Mouse (Mus musculus) gastrocnemius, postnatal 36 days (tissue): ENCODE results near the gene Slc37a1. TPM values are rescaled to one million over a fixed set of nuclear protein-coding genes. Genes with fewer than 3 reads are reported as not detected.
"Not testable (repeated sequence)": the region's sequence is repeated elsewhere in the genome, so short reads cannot be mapped to it uniquely, and the experiment has no call there.

ENCODE experiments used
- DNase-seq, 2 experiments: peaks; one replicate each; pipeline ENCODE4 v3.0.0; 2022
- intact Hi-C: fragments of 180-260 bp; cut with DNase I; formaldehyde crosslinking; loops from one replicate; pipeline ENCODE4 v1.15.1; 2025
- total RNA-seq, 2 experiments: library from RNA; stranded (reverse); gene quantifications; 2 replicates each; pipeline ENCODE4 v1.2.3; 2021

Slc37a1 gene
- total RNA-seq, 2 experiments from 2014 or later = 3.3 to 3.6 TPM

- no peak for DNase-seq
- intact Hi-C loops = no loop called here
These were observed 48.9 kb downstream of the Slc37a1 start for GRCm38 (mm10) chr17:31335344-31336080.

- DNase-seq = no peak
- intact Hi-C loops = loop anchor here (10.0 kb wide), 1 partner anchor 205 kb away; no protein-coding TSS in a partner anchor
These were observed 53.2 kb downstream of the Slc37a1 start for GRCm38 (mm10) chr17:31339769-31340168.

GRCm38 (mm10) chr17:31342191-31342590 lies 55.6 kb downstream of the Slc37a1 start:
- intact Hi-C loops = loop anchor here (10.0 kb wide), 1 partner anchor 207 kb away; no protein-coding TSS in a partner anchor
- DNase-seq = no peak

DNA sequence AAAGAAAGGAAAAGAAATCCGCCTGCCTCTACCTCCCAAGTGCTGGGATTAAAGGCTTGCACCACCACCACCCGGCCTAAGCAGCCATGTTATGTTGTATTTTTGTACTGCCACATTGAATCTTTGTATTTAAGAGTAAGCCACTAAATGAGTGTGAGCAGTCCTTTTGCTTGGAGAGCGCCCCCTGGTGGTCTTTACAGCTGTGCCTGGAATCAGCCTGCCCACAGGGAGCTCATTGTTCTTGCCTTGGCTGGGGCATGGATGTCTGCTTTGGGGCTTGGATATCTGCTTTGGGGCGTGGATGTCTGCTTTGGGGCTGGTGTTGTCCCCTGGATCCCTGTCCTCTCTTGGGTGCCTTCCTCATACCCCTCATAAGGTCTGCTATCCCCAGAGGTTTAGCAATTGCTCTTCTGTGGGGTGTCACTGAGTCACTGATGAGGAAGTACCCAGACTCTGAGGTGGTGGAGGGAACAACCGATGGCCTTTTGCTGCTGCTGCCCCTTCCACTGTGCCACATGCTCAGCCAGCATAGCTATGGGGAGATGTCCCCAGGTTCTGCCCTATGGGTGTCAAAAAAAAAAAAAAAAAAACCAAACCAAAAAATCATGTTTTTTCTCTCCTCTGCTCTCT lies 57.7 kb downstream of the Slc37a1 start:
- DNase-seq = peak; percentile 57 to 70
- intact Hi-C loops = loop anchor here (10.0 kb wide), 1 partner anchor 209 kb away; no protein-coding TSS in a partner anchor

DNA sequence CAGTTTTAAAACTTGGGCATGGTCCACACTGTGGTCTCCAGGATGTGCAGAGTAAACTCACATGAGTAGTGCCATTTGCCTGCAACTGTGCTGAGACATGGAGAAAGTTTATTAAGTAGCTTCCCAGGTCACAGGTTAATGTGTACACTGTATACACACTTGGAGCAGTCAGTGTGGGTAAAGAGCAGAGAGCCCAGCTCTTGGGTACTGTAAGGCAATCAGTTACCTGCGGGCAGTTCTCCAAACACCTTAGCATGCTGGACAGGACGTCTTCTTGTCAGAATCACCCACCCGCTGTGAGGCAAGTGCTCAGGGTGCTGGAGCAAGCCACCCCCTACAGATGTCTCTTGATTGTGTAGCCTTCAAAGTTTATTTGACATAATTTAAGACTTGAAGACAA lies 58.2 kb downstream of the Slc37a1 start:
- intact Hi-C loops = loop anchor here (10.0 kb wide), 1 partner anchor 210 kb away; no protein-coding TSS in a partner anchor
- no peak for DNase-seq

DNA sequence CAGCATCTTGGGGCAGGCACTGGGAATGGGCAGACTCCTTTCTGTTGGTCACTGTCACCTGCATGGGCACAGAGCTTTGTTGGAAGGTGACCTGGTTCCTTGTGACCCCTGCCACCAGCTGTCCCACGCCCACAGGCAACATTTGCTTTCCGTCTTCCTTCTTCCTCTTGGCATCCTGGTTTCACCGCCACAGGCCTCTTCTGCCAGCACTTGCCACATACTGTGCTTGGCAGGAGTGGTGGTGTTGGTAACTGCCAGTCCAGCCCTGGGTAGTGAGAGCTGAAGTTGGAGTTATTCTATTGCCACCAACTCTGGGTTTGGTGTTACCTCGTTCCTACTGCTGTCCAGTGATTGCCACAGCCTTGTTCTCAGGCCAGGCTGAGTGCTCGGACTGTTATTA lies 61.5 kb downstream of the Slc37a1 start:
- no peak for DNase-seq
- intact Hi-C loops = loop anchor here (10.0 kb wide), 1 partner anchor 213 kb away; no protein-coding TSS in a partner anchor

DNA sequence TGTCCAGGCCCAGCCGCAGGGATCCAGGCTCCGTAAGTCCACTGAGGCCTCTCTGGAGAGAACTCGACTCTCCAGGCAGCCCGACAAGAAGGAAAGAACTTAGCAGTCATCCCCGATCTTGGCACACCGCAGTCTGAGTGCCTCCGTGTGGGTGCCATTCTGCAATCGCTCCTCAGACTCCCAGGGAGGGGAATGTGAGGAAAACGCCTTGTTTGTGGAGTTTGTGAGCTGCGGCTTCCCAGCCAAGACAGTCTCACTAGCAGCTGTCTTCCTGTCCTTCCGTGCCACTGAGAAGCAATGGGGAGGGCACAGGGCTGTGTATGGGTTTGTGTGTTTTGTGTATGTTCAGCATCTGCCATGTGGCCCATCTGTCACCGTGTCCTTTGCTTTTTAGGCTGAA lies 62.8 kb downstream of the Slc37a1 start:
- intact Hi-C loops = loop anchor here (10.0 kb wide), 1 partner anchor 215 kb away; no protein-coding TSS in a partner anchor
- no peak for DNase-seq

DNA sequence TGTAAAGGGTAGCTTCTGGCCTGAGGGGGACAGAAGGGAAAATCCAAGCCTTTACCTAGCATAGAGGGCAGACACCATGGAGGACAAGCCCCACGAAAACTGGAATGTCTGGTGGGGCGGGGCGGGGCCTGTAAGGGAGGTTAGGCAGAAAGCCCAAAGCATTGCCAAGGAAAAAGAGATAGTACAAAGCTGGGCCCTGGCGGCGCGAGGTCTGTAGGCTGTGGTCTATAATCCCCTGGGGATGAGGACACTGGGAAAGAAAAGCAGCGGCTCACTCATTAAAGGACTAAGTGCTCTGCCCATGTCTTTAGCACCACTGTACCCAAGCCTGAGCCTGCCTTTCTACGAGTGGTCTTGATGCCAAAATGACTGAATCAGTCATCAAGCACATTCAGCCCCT lies 65.4 kb downstream of the Slc37a1 start:
- intact Hi-C loops = no loop called here
- no peak for DNase-seq

GRCm38 (mm10) chr17:31353255-31353654 lies 66.7 kb downstream of the Slc37a1 start:
- intact Hi-C loops = no loop called here

GRCm38 (mm10) chr17:31354684-31355083 lies 68.1 kb downstream of the Slc37a1 start:
- intact Hi-C loops, DNase-seq: not testable (repeated sequence)

More at GRCm38 (mm10) chr17:31353255-31353654, 66.7 kb downstream of the Slc37a1 start:
- no peak for DNase-seq

DNA sequence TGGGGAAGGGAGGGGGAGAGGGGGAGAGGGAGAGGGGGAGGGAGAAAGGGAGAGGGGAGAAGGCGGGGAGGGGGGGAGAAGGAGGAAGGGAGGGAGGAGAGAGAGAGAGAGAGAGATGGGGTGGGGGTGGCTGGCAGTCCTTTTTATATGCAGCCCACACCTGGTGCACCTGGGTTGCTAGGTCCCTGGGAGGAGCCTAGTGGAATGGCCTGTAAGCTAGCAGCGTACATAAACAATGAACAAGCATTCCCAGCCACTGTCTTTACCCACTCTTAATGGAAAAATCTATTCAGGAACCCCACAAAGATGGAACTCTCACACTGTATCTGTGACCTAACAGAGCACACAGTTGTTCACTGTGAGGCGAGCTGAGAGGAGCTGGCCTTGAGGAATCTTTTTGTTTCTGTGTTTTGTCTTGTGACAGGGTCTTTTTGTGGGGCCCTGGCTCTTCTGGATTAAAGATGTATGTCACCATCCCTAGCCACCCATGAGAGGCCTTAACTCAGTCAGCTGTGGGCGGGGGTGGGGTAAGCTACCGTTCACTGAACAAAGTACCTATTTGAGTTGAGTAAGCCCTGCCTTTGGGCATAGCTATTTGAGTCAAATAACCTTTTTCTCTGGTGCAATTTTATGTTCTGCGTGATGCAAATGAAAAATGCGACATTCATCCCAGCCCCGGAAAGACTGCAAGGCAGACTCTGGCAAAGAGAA lies 69.4 kb downstream of the Slc37a1 start:
- DNase-seq = no peak
- intact Hi-C loops = no loop called here

DNA sequence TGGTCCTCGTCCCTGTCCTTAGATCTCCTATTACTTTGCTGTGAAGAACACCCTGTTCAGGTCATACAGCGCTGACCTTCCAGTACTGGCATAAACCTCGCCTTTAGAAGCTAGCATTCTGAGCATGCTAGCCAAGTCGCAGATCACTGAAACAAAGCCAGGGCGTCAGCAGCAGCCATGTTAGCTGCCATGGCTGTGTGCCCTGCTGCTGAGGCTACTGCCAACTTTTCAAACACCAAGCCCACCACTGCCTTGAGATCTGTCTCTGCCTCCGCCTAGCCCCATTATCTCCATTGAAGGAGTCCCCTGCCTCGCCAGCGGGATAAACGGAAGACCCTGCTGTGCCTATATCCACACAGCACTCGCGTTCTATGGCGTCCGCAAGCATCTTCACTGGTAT lies 74.0 kb downstream of the Slc37a1 start:
- DNase-seq = no peak
- intact Hi-C loops = no loop called here

DNA sequence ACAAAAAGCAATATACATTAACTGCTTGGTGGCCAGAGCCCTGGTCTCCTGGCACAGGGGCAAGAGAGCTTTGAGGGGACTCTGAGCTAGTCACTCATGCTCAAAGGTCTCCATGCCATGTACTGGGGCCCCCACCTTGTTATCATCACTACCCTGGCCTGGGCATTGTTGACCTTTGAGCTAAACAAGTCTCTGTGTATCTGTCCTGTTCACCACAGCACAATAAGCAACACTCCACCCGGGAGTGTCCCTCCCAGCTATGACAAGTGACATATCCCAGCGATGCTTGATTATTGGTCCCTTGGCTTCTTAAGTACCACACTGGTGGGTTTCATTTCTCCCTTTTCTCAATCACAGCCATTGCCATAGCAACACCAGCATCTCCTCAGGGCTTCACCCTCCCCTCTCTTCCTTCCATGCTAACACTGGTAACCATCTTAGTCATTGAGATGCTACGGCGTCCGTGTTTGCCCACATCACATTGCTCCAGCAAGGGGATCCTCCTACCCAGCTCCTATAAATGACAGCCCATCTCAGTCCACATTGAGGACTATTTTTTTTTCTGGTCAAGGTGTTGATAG lies 79.1 kb downstream of the Slc37a1 start:
- intact Hi-C loops = no loop called here
- DNase-seq = no peak

- intact Hi-C loops = no loop called here
- DNase-seq = no peak
These were observed 83.6 kb downstream of the Slc37a1 start for GRCm38 (mm10) chr17:31370221-31370620.

- no peak for DNase-seq
- intact Hi-C loops = no loop called here
These were observed 84.3 kb downstream of the Slc37a1 start for GRCm38 (mm10) chr17:31370931-31371330.

DNA sequence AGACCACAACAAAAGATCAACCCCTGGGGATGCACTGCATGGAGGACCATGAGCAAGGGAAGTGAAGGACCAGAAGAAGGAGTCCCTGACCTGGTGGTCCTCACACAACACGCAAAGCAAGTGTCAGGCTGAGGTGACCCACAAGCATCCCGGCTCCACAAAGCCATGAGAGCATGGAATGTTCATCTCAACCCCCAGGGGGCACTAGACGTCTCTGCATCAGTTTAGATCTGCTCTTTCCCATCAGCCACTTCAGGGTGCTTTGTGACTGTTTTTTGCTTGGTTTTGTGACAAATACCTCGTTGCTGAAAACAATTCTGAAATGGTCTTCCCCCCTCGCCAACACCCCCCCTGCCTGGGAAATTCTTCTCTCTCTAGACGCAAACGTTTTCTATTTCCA lies 91.4 kb downstream of the Slc37a1 start:
- intact Hi-C loops = loop anchor here (2.0 kb wide), 2 partner anchors 115 to 287 kb away; no protein-coding TSS in a partner anchor
- peak; percentile 47 to 49 for DNase-seq

DNA sequence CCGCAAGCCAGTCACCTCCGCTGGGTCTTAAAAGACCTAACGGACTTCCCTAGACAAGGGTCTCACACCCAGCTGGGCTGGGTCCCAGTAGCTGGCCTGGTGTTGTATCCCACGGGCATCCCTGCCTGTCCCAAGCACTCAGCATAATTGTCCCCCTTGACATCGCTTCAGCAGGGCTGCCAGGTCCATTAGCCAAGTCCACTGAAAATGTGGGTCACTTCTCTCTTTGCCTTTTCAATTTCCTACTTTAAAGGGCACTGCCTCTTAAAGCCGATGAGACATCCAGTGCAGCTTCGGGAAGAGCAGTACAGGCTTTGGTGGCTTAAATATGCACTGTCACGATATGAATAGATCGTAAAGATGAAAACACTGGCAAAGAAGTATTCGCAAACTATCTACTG lies 91.8 kb downstream of the Slc37a1 start:
- DNase-seq = peak in 1 of 2 experiments; percentile 38
- intact Hi-C loops = loop anchor here (2.0 kb wide), 2 partner anchors 114 to 286 kb away; no protein-coding TSS in a partner anchor

DNA sequence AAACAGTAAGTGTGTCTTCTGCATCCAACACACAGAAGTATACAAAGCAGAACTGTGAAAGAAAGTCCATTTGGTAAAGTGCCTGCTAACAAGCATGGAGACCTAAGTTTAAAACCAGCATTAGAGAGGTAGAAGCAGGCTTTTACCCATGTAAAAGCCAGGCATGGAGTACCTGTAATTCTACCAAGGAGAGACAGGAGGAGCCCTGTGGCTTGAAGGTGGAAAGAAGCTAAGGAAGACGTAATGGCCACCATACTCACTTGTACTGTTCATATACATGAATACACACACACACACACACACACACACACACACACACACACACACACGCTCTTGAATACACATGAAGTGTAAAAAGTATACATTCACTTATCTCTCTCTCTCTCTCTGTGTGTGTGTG lies 92.5 kb downstream of the Slc37a1 start:
- intact Hi-C loops = loop anchor here (2.0 kb wide), 2 partner anchors 114 to 286 kb away; no protein-coding TSS in a partner anchor

GRCm38 (mm10) chr17:31379863-31380262 lies 93.3 kb downstream of the Slc37a1 start:
- no peak for DNase-seq
- intact Hi-C loops = loop anchor here (2.0 kb wide), 2 partner anchors 113 to 285 kb away; no protein-coding TSS in a partner anchor

More for the DNA sequence above, 92.5 kb downstream of the Slc37a1 start:
- DNase-seq = no peak

- DNase-seq = no peak
- intact Hi-C loops = no loop called here
These were observed 96.7 kb downstream of the Slc37a1 start for GRCm38 (mm10) chr17:31383320-31383719.
